Mouse (Mus musculus): ENCODE data around the gene Coro7.

DNA sequence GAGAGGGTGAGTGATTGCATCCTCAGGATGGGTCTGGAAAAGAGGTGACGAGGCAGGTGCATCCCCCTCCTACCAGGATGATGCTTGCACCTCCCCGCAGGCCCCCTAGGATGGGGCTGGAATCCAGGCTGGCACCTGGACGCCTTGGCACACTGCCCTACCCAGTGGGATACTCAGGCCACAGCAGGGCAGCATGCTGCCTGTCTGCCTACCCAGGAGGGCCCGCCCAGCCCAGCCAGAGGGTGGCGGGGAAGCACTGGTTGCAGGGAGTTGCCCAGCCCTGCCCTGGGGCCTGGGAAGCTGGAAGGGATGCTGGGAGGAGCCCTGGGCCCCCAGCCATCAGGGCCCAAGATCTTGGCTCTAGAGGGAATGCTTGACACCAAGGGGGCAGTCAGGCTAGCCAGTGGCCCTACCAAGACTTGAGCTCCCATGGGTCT, 84.0 kb downstream of the Coro7 start:
- TF ChIP-seq CTCF (IDR thresholded peaks at IDR 0.05; ENCODE audit: borderline replicate concordance, control insufficient read depth, extremely low read depth, insufficient read depth, low read length, poor library complexity), result no peak
- no peak for TF ChIP-seq POLR2A (IDR thresholded peaks at IDR 0.05; ENCODE audit: control insufficient read depth, extremely low read depth, insufficient read depth, low read length, poor library complexity)

All from thymus, adult 2 months (tissue).